Mouse (Mus musculus): Measurements from ENCODE around the gene Keg1. TPM values are rescaled to one million over a fixed set of nuclear protein-coding genes. Genes with fewer than 3 reads are reported as not detected.

Gene Keg1
- polyA plus RNA-seq, 1 experiment from 2014 or later: not detected

Other genes starting within 250 kb of the Keg1 start
- gene Mpeg1, start 235.0 kb upstream of the Keg1 start, polyA plus RNA-seq (2016; fragmentation: Nextera tagmentation; extraction: Ambion mirVana): 0.11 and 0.17 TPM in 2 replicates
- 31.7 and 34.3 TPM in 2 replicates for gene Dtx4, start 194.3 kb upstream of the Keg1 start, polyA plus RNA-seq (2016; fragmentation: Nextera tagmentation; extraction: Ambion mirVana)
- 21.0 and 22.0 TPM in 2 replicates for gene Fam111a, start 150.0 kb upstream of the Keg1 start, polyA plus RNA-seq (2016; fragmentation: Nextera tagmentation; extraction: Ambion mirVana)
- not detected in 2 replicates for gene Gm4952, start 95.8 kb upstream of the Keg1 start, polyA plus RNA-seq (2016; fragmentation: Nextera tagmentation; extraction: Ambion mirVana)
- gene Glyat, start 62.5 kb upstream of the Keg1 start, polyA plus RNA-seq (2016; fragmentation: Nextera tagmentation; extraction: Ambion mirVana): not detected in 2 replicates
- gene Olfr1442, start 25.3 kb upstream of the Keg1 start, polyA plus RNA-seq (2016; fragmentation: Nextera tagmentation; extraction: Ambion mirVana): not detected in 2 replicates
- not detected in 2 replicates for gene Olfr1443, start 17.7 kb upstream of the Keg1 start, polyA plus RNA-seq (2016; fragmentation: Nextera tagmentation; extraction: Ambion mirVana)
- 1.9 and 2.1 TPM in 2 replicates for gene Cntf, start 69.8 kb downstream of the Keg1 start, polyA plus RNA-seq (2016; fragmentation: Nextera tagmentation; extraction: Ambion mirVana)
- 14.1 and 14.3 TPM in 2 replicates for gene Zfp91, start 100.3 kb downstream of the Keg1 start, polyA plus RNA-seq (2016; fragmentation: Nextera tagmentation; extraction: Ambion mirVana)
- gene Lpxn, start 100.4 kb downstream of the Keg1 start, polyA plus RNA-seq (2016; fragmentation: Nextera tagmentation; extraction: Ambion mirVana): 0.76 and 0.77 TPM in 2 replicates
- gene Gm5244, start 150.9 kb downstream of the Keg1 start, polyA plus RNA-seq (2016; fragmentation: Nextera tagmentation; extraction: Ambion mirVana): not detected in 2 replicates
- gene Olfr1444, start 161.5 kb downstream of the Keg1 start, polyA plus RNA-seq (2016; fragmentation: Nextera tagmentation; extraction: Ambion mirVana): not detected in 2 replicates
- not detected in 2 replicates for gene Olfr1445, start 188.1 kb downstream of the Keg1 start, polyA plus RNA-seq (2016; fragmentation: Nextera tagmentation; extraction: Ambion mirVana)
- gene Olfr1446, start 197.7 kb downstream of the Keg1 start, polyA plus RNA-seq (2016; fragmentation: Nextera tagmentation; extraction: Ambion mirVana): not detected in 2 replicates
- not detected in 2 replicates for gene Olfr1447, start 208.0 kb downstream of the Keg1 start, polyA plus RNA-seq (2016; fragmentation: Nextera tagmentation; extraction: Ambion mirVana)
- gene Olfr1448, start 228.6 kb downstream of the Keg1 start, polyA plus RNA-seq (2016; fragmentation: Nextera tagmentation; extraction: Ambion mirVana): not detected in 2 replicates
- gene Olfr1449, start 235.1 kb downstream of the Keg1 start, polyA plus RNA-seq (2016; fragmentation: Nextera tagmentation; extraction: Ambion mirVana): not detected in 2 replicates